Mouse (Mus musculus) stomach, postnatal 0 days (tissue): ENCODE data around the gene Bcs1l.

Experiments
- CTCF ChIP-seq: IDR thresholded peaks from 2 replicates; pipeline ENCODE4 v1.5.1; 2016; ENCODE audit warnings: antibody characterized with exemption, low read depth, mild to moderate bottlenecking, moderate library complexity
- EP300 ChIP-seq: optimal IDR thresholded peaks from 2 replicates; pipeline ENCODE3; 2016; ENCODE audit warnings: antibody characterized with exemption

GRCm38 (mm10) chr1:74624183-74624582 is 36.1 kb downstream of the Bcs1l start:
- TF ChIP-seq CTCF: no peak
- no peak for TF ChIP-seq EP300
